Mouse (Mus musculus): ENCODE measurements around the gene Lmo7.

DNA sequence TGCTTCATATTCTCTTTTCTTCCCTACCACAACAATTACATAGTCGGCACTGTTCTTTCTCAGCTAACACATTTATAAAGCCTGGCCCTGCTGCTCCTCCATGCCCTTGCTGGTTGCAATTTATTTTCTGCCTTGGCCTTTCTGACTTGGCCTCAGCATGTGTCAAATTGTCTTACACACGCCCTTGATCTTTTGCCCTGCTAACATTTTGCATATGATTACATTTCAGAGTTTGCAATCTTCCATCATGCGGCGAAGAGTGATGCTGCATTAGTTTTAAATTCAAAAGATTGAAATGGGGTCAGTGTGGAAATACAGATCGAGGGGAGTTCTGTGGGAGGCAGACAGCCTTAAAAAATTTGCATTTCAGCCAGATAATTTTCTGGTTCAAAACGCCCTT, 234.6 kb downstream of the Lmo7 start:
- no peak for TF ChIP-seq CTCF (IDR thresholded peaks at IDR 0.05; ENCODE audit: low read depth)
- no peak for TF ChIP-seq EP300 (IDR thresholded peaks at IDR 0.05; ENCODE audit: low read depth)
